Mouse (Mus musculus) midbrain, embryonic 10.5 days (tissue): ENCODE data around the gene Nav2. TPM values are rescaled to one million over a fixed set of nuclear protein-coding genes. Genes with fewer than 3 reads are reported as not detected.
A peak's percentile ranks its signal among the peaks of the same experiment; 100 is the strongest.

ENCODE experiments used
- DNase-seq: peaks from one replicate; pipeline ENCODE4 v3.0.0-alpha.2; 2017; ENCODE audit warnings: low spot score
- H3K27ac ChIP-seq: fragments of 300-500 bp; sonication (generic); replicated peaks from 2 replicates; pipeline ENCODE4 v1.5.1; 2016; ENCODE audit warnings: mild to moderate bottlenecking
- H3K27me3 ChIP-seq: fragments of 300-500 bp; sonication (generic); 2 replicates; pipeline ENCODE4 v1.6.1; 2016; ENCODE audit warnings: low read depth, mild to moderate bottlenecking; ENCODE audit not compliant: poor library complexity, severe bottlenecking
- H3K36me3 ChIP-seq: fragments of 300-500 bp; sonication (generic); 2 replicates; pipeline ENCODE4 v1.6.1; 2016; ENCODE audit warnings: mild to moderate bottlenecking, moderate library complexity
- H3K4me1 ChIP-seq: fragments of 300-500 bp; sonication (generic); 2 replicates; pipeline ENCODE4 v1.6.1; 2016
- H3K4me3 ChIP-seq: fragments of 300-500 bp; sonication (generic); 2 replicates; pipeline ENCODE4 v1.5.1; 2016; ENCODE audit warnings: mild to moderate bottlenecking, moderate library complexity
- H3K9me3 ChIP-seq: fragments of 300-500 bp; sonication (generic); replicated peaks from 2 replicates; pipeline ENCODE4 v1.6.1; 2016; ENCODE audit warnings: mild to moderate bottlenecking
- WGBS: fragments of 180-500 bp; shearing (Covaris S2); methylation state at CpG from one replicate; pipeline ENCODE4 v1.1.7; 2016; 5-methylcytosine and 5-hydroxymethylcytosine counted together
- polyA plus RNA-seq: library from polyadenylated mRNA; unstranded; fragments of >200 nt; fragmentation: Nextera tagmentation; extraction: Ambion mirVana; gene quantifications from 2 replicates; pipeline ENCODE4 v1.2.1, GENCODE M21; 2016

Gene Nav2
- polyA plus RNA-seq, 1 experiment from 2014 or later, result 13.7 TPM

DNA sequence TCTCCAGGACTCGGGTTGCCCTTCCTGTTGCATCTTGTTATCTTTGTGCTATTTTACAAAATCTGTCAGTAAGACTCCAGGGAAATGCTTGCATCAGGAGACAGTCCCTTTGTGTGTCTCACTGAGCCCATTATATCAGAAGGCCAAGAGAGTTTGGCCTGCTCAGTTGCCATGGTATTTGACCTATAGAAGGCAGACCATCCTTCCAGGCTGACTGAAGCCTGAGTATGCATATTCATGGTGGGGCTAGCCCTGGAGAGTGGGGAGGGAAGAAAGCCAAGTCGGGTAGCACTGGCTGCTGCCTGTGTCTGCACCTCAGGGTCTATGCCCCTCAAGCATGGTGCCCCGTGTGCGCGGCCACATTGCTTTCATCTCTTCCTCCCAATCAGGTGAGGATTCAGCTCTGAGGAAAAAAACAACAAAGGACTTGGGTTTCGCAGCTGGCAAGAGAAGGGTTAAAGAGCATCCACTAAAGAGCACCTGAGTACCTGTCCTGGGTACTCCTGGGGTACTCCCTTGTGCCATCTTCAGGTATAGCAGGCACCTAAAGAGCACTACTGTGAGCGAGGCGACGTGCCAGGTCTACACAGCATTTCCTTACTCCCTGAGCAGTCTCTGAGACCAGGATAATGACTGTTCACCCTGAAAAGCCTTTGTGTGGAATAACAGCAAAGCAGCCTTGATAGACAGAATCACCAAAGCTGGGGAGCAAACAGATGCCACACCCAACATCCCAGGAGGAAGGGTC is 144.5 kb downstream of the Nav2 start:
- peaks cover 20% of the 10 kb centered on the region for H3K27me3 ChIP-seq

DNA sequence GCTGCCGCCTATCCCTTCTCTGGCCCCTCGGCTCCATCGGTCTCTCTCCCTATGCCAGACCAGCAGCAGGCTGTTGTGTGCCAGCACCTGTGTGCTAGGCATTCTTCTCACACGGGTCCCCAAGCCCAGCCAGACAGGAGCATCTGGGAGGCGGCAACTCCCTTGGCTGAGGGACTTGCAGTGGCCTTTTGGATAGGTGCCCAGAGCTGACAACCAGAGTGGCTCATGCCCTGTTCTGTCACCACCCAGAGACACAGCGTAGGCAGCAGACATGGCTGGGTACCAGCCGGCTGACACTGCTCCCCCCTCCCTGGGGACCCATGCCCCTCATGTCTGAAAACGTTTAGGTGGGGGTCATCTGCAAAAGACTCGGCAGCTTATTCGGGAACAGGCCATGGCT is 146.8 kb downstream of the Nav2 start:
- Histone ChIP-seq H3K36me3 (0 out of 2 replicates have a peak, but pooled peaks cover 4% of the 10 kb centered on the region), H3K27me3 (peaks cover 30% of the 10 kb centered on the region), H3K27ac (peak overlapping the region; percentile 87), H3K9me3 (no peaks in the 10 kb centered on the region), H3K4me3 (no peak overlapping the region), H3K4me1 (peaks cover 78% of the 10 kb centered on the region)
- no peak for DNase-seq
- 87% methylated on average over 10 of the region's 10 CpGs for WGBS

More for the DNA sequence above, 144.5 kb downstream of the Nav2 start:
- Histone ChIP-seq H3K27ac (peak overlapping the region; percentile 87), H3K4me1 (peaks cover 84% of the 10 kb centered on the region), H3K4me3 (peak overlapping the region; percentile 29), H3K9me3 (no peaks in the 10 kb centered on the region), H3K36me3 (no peaks in the 10 kb centered on the region)
- WGBS, result 65% methylated on average over 9 of the region's 9 CpGs
- DNase-seq, result peak; percentile 71

DNA sequence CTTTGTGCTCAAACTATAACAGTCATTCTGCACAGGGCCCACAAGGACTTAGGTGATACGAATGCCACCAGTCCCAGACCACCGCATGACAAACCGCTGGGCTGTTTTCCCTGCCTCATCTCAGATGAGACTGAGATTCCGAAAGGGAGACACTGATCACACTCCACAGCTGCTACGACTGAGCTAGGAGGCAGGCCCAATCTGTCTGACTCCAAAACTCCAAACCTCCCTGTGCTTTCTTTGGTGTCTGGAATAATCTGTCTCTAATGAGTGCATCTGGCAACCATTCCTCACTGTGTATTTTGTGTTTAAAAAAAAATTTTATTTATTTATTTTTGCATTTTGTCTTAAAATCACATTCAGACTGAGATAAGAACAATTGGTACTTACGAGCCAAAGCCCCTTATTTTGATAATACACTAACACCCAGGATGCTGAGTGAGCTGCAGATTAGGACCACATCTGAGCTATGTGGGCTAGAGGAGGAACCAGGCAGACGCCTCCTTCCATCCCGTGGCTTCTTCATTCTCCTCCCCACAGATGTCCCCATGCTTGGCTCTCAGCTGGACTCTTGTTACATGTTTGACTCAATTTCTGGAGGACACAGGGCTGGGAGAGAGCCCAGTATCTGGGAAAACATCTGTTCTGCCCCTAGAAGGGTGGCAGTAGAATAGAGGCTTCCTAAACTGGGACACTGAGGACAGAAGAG is 149.9 kb downstream of the Nav2 start:
- WGBS, result 84% methylated on average over 8 of the region's 8 CpGs
- H3K27me3 ChIP-seq, result peaks cover 43% of the 10 kb centered on the region
- no peaks in the 10 kb centered on the region for H3K9me3 ChIP-seq
- H3K36me3 ChIP-seq, result 0 out of 2 replicates have a peak, but pooled peaks cover 4% of the 10 kb centered on the region
- peak overlapping the region; percentile 52 for H3K27ac ChIP-seq
- peaks cover 74% of the 10 kb centered on the region for H3K4me1 ChIP-seq
- no peak overlapping the region for H3K4me3 ChIP-seq
- DNase-seq, result no peak

DNA sequence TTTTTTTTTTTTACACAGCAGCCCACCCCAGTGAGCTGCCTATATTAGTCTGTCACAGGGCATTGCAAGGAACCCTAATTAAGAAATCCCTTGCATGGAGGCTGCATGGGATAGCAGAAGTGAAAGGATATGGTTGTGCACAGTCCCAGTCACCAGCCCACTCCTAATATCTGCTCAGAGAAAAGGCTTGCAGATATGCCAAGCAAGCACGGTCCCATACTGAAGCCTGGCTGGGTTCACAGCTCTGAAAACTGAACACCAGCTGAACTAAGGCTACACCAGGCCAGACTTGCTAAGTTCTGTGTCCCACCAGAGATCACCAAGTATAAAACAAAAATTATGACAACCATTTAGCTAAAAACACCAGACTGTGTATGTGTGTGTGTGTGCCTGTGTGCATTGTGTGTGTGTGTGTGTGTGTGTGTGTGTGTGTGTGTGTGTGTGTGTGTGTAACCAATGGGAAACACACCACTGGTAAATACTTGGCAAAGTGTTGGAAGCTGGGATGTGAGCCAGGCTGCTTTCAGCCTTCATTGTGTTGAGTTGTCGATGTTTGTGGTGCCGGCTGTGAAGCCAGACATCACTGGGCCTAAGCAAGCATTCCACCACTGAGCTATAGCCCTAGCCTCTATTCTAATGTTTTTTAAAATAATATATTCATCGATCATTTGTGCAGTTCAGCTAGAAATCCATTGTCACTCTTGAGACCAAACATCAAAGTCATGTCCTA is 156.4 kb downstream of the Nav2 start:
- Histone ChIP-seq H3K4me1 (peaks cover 93% of the 10 kb centered on the region), H3K9me3 (no peaks in the 10 kb centered on the region), H3K27ac (peak overlapping the region; percentile 87), H3K36me3 (no peaks in the 10 kb centered on the region), H3K4me3 (no peak overlapping the region), H3K27me3 (peaks cover 44% of the 10 kb centered on the region)
- no peak for DNase-seq
- 85% methylated on average over 4 of the region's 4 CpGs for WGBS

DNA sequence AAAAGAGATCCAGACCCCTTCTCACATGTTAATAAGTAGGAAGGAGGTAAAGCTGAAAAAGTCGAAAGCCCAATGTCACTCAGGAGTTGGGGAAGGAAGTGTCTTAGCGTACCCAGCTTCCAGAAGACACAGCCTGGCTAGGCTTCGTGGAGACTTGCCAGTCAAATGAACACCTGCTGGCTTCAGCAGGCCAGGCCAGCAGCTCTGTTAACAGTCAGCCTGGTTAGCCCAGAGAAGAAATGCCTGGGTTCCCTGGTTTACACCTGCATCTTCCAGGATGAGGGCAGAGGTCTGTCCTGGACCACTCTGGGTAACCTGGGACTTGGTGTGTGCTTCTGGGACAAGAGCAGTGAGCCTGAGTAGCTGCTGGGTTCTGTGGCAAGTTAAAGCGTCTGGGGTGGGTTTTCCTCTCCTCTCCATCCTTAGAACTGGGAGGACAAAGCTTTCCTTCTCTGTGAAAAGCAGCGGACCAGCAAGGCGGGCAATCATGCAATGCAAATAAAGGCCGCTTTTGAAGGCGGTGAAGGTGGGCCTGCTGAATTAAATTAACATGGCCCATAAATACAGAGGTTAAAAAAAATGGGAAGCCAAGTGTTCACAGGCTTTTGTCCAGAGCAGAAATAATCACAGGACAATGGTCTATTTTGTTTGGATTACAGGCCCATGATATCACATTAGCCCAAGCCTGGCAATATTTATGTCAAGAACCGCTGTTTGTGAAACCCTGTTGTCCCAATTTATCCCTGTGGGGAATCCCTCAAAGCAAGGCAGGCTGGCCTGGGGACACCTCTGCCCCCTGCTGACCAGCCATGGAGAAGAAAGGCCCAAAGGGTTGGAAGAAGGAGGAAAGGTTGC is 157.3 kb downstream of the Nav2 start:
- H3K27ac ChIP-seq, result peak overlapping the region; percentile 87
- H3K9me3 ChIP-seq, result no peaks in the 10 kb centered on the region
- DNase-seq, result peak; percentile 56
- H3K4me1 ChIP-seq, result peaks cover 95% of the 10 kb centered on the region
- H3K27me3 ChIP-seq, result peaks cover 41% of the 10 kb centered on the region
- 28% methylated on average over 9 of the region's 9 CpGs for WGBS
- H3K4me3 ChIP-seq, result no peak overlapping the region
- no peaks in the 10 kb centered on the region for H3K36me3 ChIP-seq

DNA sequence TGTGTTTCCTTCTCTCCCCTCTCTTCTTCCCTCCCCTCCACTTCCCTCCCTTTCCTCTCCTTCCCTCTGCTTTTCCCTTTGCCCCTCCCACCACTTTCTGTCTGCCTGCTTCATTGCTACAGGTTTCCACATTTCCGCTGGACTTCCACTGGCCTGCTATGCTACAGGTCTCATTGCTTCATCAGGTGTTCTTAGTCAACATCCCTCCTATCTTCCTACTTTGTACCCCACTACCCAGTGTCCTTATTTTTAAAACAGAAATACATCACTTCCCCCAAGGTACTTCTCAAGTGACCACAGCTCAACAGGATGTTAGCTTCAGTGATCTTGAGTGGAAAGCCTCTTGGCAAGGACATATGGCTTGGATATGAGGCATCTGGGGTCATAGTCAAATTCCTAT is 158.3 kb downstream of the Nav2 start:
- Histone ChIP-seq H3K9me3 (no peaks in the 10 kb centered on the region), H3K27me3 (peaks cover 39% of the 10 kb centered on the region), H3K4me1 (peaks cover 99% of the 10 kb centered on the region), H3K36me3 (no peaks in the 10 kb centered on the region), H3K27ac (peak overlapping the region; percentile 87), H3K4me3 (no peak overlapping the region)
- 100% methylated on average over 1 of the region's 1 CpGs for WGBS
- DNase-seq, result no peak

DNA sequence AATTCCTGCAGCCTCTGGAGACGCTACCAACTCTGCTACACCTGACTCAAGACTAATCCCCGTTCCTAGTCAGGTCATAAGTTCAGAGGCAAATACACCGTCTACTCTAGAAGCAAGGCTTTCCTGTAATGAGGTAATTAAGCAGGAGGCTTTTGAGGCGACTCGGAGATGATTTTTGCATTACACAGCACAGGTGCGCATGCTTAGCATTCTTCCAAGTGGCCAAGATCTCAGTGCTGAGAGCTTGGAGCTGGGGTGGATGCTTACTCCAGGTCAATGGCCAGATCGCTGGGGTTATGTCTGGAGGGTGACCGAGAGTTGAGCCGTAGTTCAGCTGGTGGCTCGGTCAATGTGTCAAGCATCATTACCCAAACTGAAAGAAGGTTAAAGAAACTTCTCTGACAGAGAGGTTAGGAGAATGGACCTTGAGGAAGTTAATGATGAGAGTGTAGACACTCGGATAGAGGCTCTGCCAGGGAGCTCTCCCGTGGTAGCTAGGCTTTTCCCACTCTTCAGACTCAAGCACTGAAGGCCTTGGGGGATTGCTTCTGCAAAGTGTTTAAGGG is 161.0 kb downstream of the Nav2 start:
- Histone ChIP-seq H3K36me3 (no peaks in the 10 kb centered on the region), H3K4me1 (peaks cover 98% of the 10 kb centered on the region), H3K27me3 (peaks cover 47% of the 10 kb centered on the region), H3K27ac (peak overlapping the region; percentile 80), H3K9me3 (no peaks in the 10 kb centered on the region), H3K4me3 (no peak overlapping the region)
- no peak for DNase-seq
- WGBS, result 51% methylated on average over 12 of the region's 12 CpGs

DNA sequence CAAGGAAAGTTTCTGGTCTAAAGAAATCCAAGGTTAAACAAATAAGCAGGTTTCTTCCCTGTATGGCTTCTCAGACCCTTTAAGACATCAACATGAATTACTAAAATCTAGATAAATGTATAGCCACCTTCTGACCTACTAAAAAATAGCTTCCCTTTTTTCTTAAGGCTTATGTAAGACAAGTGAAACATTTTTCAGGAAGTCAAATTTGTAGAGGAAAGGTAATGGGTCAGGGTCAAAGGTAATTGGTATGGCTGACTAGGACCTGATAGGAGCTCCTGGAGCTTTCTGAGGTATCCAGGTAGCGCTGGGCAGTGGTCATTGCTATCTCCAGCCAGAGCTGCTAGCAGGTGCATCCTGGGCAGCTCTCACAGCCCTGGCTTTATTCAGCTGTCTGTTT is 162.1 kb downstream of the Nav2 start:
- Histone ChIP-seq H3K9me3 (no peaks in the 10 kb centered on the region), H3K27me3 (peaks cover 58% of the 10 kb centered on the region), H3K36me3 (no peaks in the 10 kb centered on the region), H3K27ac (peak overlapping the region; percentile 80), H3K4me3 (0 out of 2 replicates have a peak overlapping the region, but pooled peaks have one; percentile 26), H3K4me1 (peaks cover 98% of the 10 kb centered on the region)
- DNase-seq, result no peak
- 52% methylated on average over 1 of the region's 1 CpGs for WGBS

DNA sequence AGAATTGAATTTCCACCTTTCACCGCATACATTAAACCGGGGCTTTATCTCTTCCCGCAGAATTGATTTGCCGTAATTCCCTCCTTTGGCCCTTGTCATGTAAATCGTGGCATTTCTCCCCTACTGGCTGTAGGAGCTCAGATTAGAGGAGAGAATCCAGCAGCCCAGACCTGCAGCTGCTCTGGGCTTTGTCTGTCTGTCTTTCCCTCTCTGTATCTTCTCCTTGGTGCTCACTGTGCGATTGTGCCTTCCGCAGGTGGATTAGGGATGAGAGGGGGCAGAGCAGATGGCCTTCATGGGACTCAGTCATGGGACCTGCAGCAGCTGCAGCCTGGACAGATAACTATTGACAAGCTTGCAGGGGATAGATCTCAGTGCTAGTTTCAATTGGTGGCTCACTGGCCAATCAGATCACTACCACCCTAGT is 162.6 kb downstream of the Nav2 start:
- Histone ChIP-seq H3K4me3 (peak overlapping the region; percentile 26; the same call in 1 of the 2 replicates), H3K27ac (peak overlapping the region; percentile 80), H3K36me3 (no peaks in the 10 kb centered on the region), H3K4me1 (peaks cover 98% of the 10 kb centered on the region), H3K9me3 (no peaks in the 10 kb centered on the region), H3K27me3 (peaks cover 61% of the 10 kb centered on the region)
- peak; percentile 61 for DNase-seq
- 15% methylated on average over 7 of the region's 7 CpGs for WGBS

DNA sequence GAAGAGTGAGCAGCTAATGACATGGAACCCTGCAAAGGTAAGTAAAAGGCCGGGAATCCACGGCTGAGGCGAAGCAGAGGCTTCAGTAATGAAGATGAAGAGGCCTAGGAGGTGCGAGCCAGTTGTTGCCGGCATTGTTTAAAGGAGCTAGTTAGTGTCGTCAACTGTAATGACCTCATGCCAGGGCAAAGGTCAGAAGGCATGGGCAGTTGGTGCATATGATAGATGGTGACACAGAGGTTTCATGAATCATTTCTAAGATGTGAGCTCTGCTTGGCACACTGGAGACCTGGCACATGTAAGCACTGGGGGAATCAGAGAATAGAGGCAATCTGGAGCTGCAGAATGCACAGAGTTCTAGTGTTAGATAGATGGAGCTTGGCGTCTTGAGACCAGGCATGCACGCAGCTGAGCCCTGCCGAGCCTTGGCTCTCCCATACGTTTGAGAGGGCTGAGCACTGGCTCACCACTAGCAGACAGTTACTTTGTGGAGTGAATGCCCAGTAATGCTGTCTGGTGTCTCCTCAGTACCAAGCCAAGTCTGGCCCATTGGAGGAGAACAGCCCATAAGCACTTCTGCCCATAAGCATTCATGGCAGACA is 166.9 kb downstream of the Nav2 start:
- no peak overlapping the region for H3K4me3 ChIP-seq
- peaks cover 33% of the 10 kb centered on the region; the same call in 1 of the 2 replicates for H3K27me3 ChIP-seq
- H3K36me3 ChIP-seq, result no peaks in the 10 kb centered on the region
- DNase-seq, result no peak
- WGBS, result 79% methylated on average over 10 of the region's 10 CpGs
- peak overlapping the region; percentile 39; the same call in 1 of the 2 replicates for H3K27ac ChIP-seq
- H3K4me1 ChIP-seq, result peaks cover 84% of the 10 kb centered on the region
- H3K9me3 ChIP-seq, result no peaks in the 10 kb centered on the region

DNA sequence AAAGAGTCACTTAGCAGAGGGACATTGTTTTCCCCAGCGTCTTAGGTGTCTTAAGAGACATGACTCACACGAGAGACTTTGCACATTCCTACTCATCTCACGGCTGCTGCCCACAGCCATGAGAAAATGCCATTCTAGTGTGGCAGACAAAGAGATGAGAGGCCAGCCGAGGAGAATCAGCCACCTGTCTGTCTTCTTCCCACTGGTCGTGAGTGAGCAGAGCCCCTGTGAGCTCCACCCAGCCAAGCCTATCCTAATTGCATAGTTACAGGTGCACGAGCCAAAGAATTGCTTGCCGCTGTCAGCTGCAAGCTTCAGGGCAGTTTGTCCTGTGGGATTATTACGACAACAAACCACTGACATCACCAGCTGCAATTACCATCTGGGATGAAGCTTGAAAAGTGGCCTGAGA is 167.8 kb downstream of the Nav2 start:
- H3K9me3 ChIP-seq, result no peaks in the 10 kb centered on the region
- peak overlapping the region; percentile 50; the same call in 1 of the 2 replicates for H3K27ac ChIP-seq
- 60% methylated on average over 8 of the region's 8 CpGs for WGBS
- DNase-seq, result no peak
- H3K4me3 ChIP-seq, result no peak overlapping the region
- H3K36me3 ChIP-seq, result no peaks in the 10 kb centered on the region
- peaks cover 32% of the 10 kb centered on the region; the same call in 1 of the 2 replicates for H3K27me3 ChIP-seq
- peaks cover 76% of the 10 kb centered on the region for H3K4me1 ChIP-seq
